ENCODE assay signal across 10 mouse cellular contexts in genomic region chr19:24134144-24134911, GRCm38 (mm10).
A peak's percentile ranks its signal among the peaks of the same experiment; 100 is the strongest.
DNase-seq lines count a peak whose midpoint lies in the region; ATAC-seq lines count a peak whose summit lies in the region.
"Had no signal": no experiment of that assay in that cellular context is flagged by ENCODE, and none has a peak within 500 bp of the region (broad histone marks: within the 10 kb centered on the region; RNA-seq: fewer than 3 reads in every experiment).

No protein-coding gene starts in this region.

- H3K4me1 ChIP-seq in lung, embryonic 16.5 days (replicated peaks; ENCODE audit: control insufficient read depth, insufficient read depth, low read length): no peaks in the 10 kb centered on the region
- peaks cover 12% of the 10 kb centered on the region; the same call in 1 of the 2 replicates for H3K4me1 ChIP-seq in liver, embryonic 13.5 days (replicated peaks)
- H3K4me1 ChIP-seq in stomach, embryonic 16.5 days (ENCODE audit: control insufficient read depth, insufficient read depth, low read length): no peaks in the 10 kb centered on the region

- H3K4me2 ChIP-seq in lung, embryonic 16.5 days (ENCODE audit: low read depth, low read length): peak overlapping the region; percentile 40
- H3K4me2 ChIP-seq in liver, embryonic 13.5 days: peak overlapping the region; percentile 32
- peak overlapping the region; percentile 52 for H3K4me2 ChIP-seq in stomach, embryonic 16.5 days (ENCODE audit: low read depth, low read length)

- H3K27me3 ChIP-seq in lung, embryonic 16.5 days (ENCODE audit: control insufficient read depth, insufficient read depth, low read depth, low read length): no peaks in the 10 kb centered on the region
- H3K27me3 ChIP-seq in liver, embryonic 13.5 days: no peaks in the 10 kb centered on the region
- no peaks in the 10 kb centered on the region for H3K27me3 ChIP-seq in stomach, embryonic 16.5 days (ENCODE audit: control insufficient read depth, insufficient read depth, low read length)

- 70% methylated on average over 16 of the region's 16 CpGs for WGBS in lung, embryonic 16.5 days
- 48% methylated on average over 16 of the region's 16 CpGs for WGBS in liver, embryonic 13.5 days (ENCODE audit: insufficient replicate concordance)
- 60% methylated on average over 16 of the region's 16 CpGs for WGBS in stomach, embryonic 16.5 days

- H3K27ac ChIP-seq in lung, embryonic 16.5 days (ENCODE audit: low read length): no peak overlapping the region
- no peak overlapping the region for H3K27ac ChIP-seq in liver, embryonic 13.5 days
- no peak overlapping the region for H3K27ac ChIP-seq in stomach, embryonic 16.5 days (ENCODE audit: low read length)

- ATAC-seq in lung, embryonic 16.5 days (ENCODE audit: low read depth): no peak
- 0 out of 2 replicates have a peak, but pooled peaks have one; percentile 39 for ATAC-seq in liver, embryonic 13.5 days (ENCODE audit: low read depth)
- ATAC-seq in stomach, embryonic 16.5 days (ENCODE audit: insufficient read depth, low FRiP score): no peak
- ATAC-seq: activated CD4-positive, CD25-positive, alpha-beta regulatory T cell, adult 4 months had no signal

- peak; percentile 44 for DNase-seq in embryo, embryonic 10 days (ENCODE audit: low spot score)
- DNase-seq in embryo, embryonic 9.5 days (ENCODE audit: extremely low spot score): no peak
- DNase-seq in lung, adult 18-20 months: no peak
- DNase-seq in liver, embryonic 13.5 days: no peak
- DNase-seq in spleen, adult 12 weeks (ENCODE audit: low spot score): no peak
- no peak for DNase-seq in cerebellum, adult 11-12 months

- H3K9me3 ChIP-seq in lung, embryonic 16.5 days (ENCODE audit: control insufficient read depth, low read length): no peaks in the 10 kb centered on the region
- no peaks in the 10 kb centered on the region for H3K9me3 ChIP-seq in liver, embryonic 13.5 days (replicated peaks)
- 0 out of 2 replicates have a peak, but pooled peaks cover 3% of the 10 kb centered on the region for H3K9me3 ChIP-seq in stomach, embryonic 16.5 days (replicated peaks; ENCODE audit: control insufficient read depth, low read length)

- no peak overlapping the region for H3K9ac ChIP-seq in lung, embryonic 16.5 days (ENCODE audit: low read length)
- no peak overlapping the region for H3K9ac ChIP-seq in liver, embryonic 13.5 days
- no peak overlapping the region for H3K9ac ChIP-seq in stomach, embryonic 16.5 days (ENCODE audit: low read length)

- peak overlapping the region; percentile 28 for H3K4me3 ChIP-seq in lung, embryonic 16.5 days (ENCODE audit: low read length)
- no peak overlapping the region; the same call in 1 of the 2 replicates for H3K4me3 ChIP-seq in liver, embryonic 13.5 days (replicated peaks)
- peak overlapping the region; percentile 28 for H3K4me3 ChIP-seq in stomach, embryonic 16.5 days (replicated peaks; ENCODE audit: low read length)
- H3K4me3 ChIP-seq: myocyte had no signal

- H3K36me3 ChIP-seq in lung, embryonic 16.5 days (ENCODE audit: control insufficient read depth, insufficient read depth, low read length): peaks cover 21% of the 10 kb centered on the region
- peaks cover 23% of the 10 kb centered on the region for H3K36me3 ChIP-seq in liver, embryonic 13.5 days
- peaks cover 26% of the 10 kb centered on the region for H3K36me3 ChIP-seq in stomach, embryonic 16.5 days (ENCODE audit: control insufficient read depth, insufficient read depth, low read length)
